Mouse (Mus musculus) gastrocnemius, adult 2 months (tissue): ENCODE data around the gene D630045J12Rik. TPM values are rescaled to one million over a fixed set of nuclear protein-coding genes. Genes with fewer than 3 reads are reported as not detected.
A peak's percentile ranks its signal among the peaks of the same experiment; 100 is the strongest.

Experiments
- DNase-seq: peaks from one replicate; pipeline ENCODE4 v3.0.0; 2022
- H3K27ac ChIP-seq: fragments of 200-600 bp; 2 replicates; pipeline ENCODE4 v1.8.1; 2022; ENCODE audit warnings: mild to moderate bottlenecking
- H3K4me3 ChIP-seq: fragments of 200-600 bp; 2 replicates; pipeline ENCODE4 v1.8.1; 2022; ENCODE audit warnings: mild to moderate bottlenecking, moderate library complexity
- CTCF ChIP-seq: fragments of 200-600 bp; IDR thresholded peaks from 2 replicates; pipeline ENCODE4 v1.8.1; 2022; ENCODE audit warnings: antibody characterized with exemption, mild to moderate bottlenecking, moderate library complexity
- intact Hi-C: fragments of 180-260 bp; cut with DNase I; formaldehyde crosslinking; loops from one replicate; pipeline ENCODE4 v1.15.1; 2025
- total RNA-seq, 2 experiments: library from RNA; stranded (reverse); gene quantifications; 2 replicates each; pipeline ENCODE4 v1.2.3; 2021

D630045J12Rik gene
- total RNA-seq, 2 experiments from 2014 or later, result 0.26 to 0.47 TPM

DNA sequence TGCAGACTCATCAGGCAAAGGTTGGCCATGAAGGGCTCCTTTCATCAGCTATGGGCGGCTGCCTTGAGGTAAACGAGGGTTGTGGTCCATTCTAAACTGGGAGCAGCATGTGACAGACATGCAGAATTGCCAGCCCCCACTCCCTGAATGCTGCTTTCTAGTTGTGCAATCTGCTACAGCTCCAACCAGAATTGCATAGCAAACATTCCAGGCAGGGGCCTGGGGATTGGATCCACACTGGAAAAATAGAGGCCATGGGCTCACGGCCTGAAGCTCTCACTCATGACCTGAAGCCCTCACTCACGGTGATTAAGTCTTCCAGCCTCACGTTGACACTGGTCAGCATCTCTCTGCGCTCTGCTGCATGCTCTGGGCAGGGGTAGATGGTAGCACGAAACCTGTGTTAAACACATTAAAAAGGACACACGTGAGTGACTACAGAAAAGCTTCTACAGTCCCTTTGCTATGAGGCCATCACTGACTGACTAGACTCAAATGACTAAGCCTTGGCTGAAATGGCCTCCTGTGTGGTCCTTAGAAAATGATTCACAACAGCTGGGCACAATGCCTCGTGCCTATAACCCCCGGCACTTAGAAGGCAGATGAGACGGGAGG lies 172.0 kb downstream of the D630045J12Rik start:
- Histone ChIP-seq H3K27ac (peak overlapping the region; percentile 46), H3K4me3 (no peak overlapping the region)
- intact Hi-C loops, result no loop called here
- DNase-seq, result peak; percentile 29
- no peak for TF ChIP-seq CTCF

DNA sequence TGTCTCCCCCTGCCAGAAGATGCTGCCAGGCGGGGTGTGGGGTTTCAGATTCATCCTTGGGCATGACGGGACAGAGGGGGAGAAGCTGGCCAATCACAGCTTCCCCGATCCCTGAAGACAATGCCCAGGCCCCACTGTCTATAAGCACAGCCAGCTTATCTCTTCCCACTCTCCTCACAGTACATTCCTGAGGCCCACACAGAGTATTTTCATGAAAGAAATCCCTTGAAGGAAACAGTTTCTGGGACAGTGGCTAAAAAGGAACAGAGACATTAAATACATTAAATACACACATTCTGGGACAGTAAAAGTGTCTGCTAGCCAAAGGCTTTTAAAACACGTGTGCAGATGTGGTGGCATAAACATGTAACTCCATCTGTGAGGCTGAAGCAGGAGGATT lies 173.4 kb downstream of the D630045J12Rik start:
- peak; percentile 47 for DNase-seq
- intact Hi-C loops, result no loop called here
- H3K4me3 ChIP-seq, result no peak overlapping the region
- H3K27ac ChIP-seq, result no peak overlapping the region
- TF ChIP-seq CTCF, result no peak

DNA sequence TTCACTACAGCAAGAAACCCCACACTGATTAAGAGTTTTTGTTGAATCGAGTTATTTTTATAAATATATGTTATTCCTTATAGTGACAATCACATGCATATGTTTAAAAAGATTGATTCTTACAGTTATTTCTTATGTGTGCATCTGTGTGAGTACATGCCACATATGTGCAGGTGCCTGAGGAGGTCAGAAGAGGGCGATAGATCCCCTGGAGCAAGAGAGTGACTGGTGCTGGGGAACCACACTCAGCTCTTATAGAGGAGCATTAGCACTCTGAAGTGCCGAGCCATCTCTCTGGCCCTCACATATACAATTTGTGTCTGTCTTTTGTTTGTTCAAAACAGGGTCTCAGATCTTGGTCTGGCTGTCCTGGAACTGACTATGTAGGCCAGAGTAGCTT lies 180.2 kb downstream of the D630045J12Rik start:
- intact Hi-C loops, result no loop called here
- H3K4me3 ChIP-seq, result no peak overlapping the region
- no peak overlapping the region for H3K27ac ChIP-seq
- no peak for DNase-seq
- TF ChIP-seq CTCF, result no peak

Other genes with a start within 250 kb of the D630045J12Rik start
- gene Svopl, start 207.0 kb downstream of the D630045J12Rik start, total RNA-seq, result under 1 TPM in 1 of 2 experiments, not detected in 1; 0.14 TPM
- not detected for gene Tmem213, start 144.8 kb downstream of the D630045J12Rik start, total RNA-seq
- under 1 TPM; 0.50 to 0.56 TPM for gene Atp6v0a4, start 129.4 kb downstream of the D630045J12Rik start, total RNA-seq
- gene Zc3hav1l, start 45.2 kb upstream of the D630045J12Rik start, total RNA-seq, result under 1 TPM; 0.31 to 0.61 TPM
- gene Zc3hav1, start 100.6 kb upstream of the D630045J12Rik start, total RNA-seq, result 1 to 10 TPM; 6.4 to 6.7 TPM
- 1 to 10 TPM; 1.3 to 1.4 TPM for gene Ttc26, start 127.5 kb upstream of the D630045J12Rik start, total RNA-seq
- gene Ubn2, start 179.9 kb upstream of the D630045J12Rik start, total RNA-seq, result 10 to 100 TPM; 25.4 to 25.7 TPM